ENCODE assay signal across 8 mouse cellular contexts in genomic region chr5:16869309-16869915, GRCm38 (mm10).
A peak's percentile ranks its signal among the peaks of the same experiment; 100 is the strongest.
DNase-seq lines count a peak whose midpoint lies in the region; ATAC-seq and TF ChIP-seq lines count a peak whose summit lies in the region.

No protein-coding gene starts in this region.

- ATAC-seq in forebrain, embryonic 14.5 days: peak; percentile 81
- peak; percentile 72; the same call in 1 of the 2 replicates for ATAC-seq in kidney, embryonic 14.5 days (ENCODE audit: low FRiP score, low TSS enrichment)
- peak; percentile 60 for ATAC-seq in limb, embryonic 14.5 days (ENCODE audit: low FRiP score, low read depth)
- peak; percentile 56; the same call in 1 of the 2 replicates for ATAC-seq in neural tube, embryonic 13.5 days (ENCODE audit: low read depth)

- no peak overlapping the region for H3K9ac ChIP-seq in forebrain, embryonic 14.5 days (ENCODE audit: low read length)
- no peak overlapping the region for H3K9ac ChIP-seq in kidney, embryonic 14.5 days (ENCODE audit: low read depth, low read length)
- H3K9ac ChIP-seq in limb, embryonic 14.5 days (ENCODE audit: low read depth, low read length, severe bottlenecking): no peak overlapping the region
- no peak overlapping the region for H3K9ac ChIP-seq in neural tube, embryonic 13.5 days

- H3K4me1 ChIP-seq in forebrain, embryonic 14.5 days (ENCODE audit: control insufficient read depth, insufficient read depth, low read length): no peaks in the 10 kb centered on the region
- no peaks in the 10 kb centered on the region for H3K4me1 ChIP-seq in kidney, embryonic 14.5 days (ENCODE audit: control insufficient read depth, insufficient read depth, low read length)
- H3K4me1 ChIP-seq in limb, embryonic 14.5 days (ENCODE audit: control insufficient read depth, insufficient read depth, low read length): no peaks in the 10 kb centered on the region
- H3K4me1 ChIP-seq in neural tube, embryonic 13.5 days (replicated peaks): no peaks in the 10 kb centered on the region

- H3K4me2 ChIP-seq in forebrain, embryonic 14.5 days (ENCODE audit: low read length): no peak overlapping the region
- no peak overlapping the region for H3K4me2 ChIP-seq in kidney, embryonic 14.5 days (replicated peaks; ENCODE audit: low read depth, low read length)
- H3K4me2 ChIP-seq in limb, embryonic 14.5 days (replicated peaks; ENCODE audit: low read depth, low read length, severe bottlenecking): no peak overlapping the region
- H3K4me2 ChIP-seq in neural tube, embryonic 13.5 days: no peak overlapping the region

- H3K4me3 ChIP-seq in forebrain, embryonic 14.5 days (ENCODE audit: low read depth, low read length): no peak overlapping the region
- H3K4me3 ChIP-seq in kidney, embryonic 14.5 days (ENCODE audit: low read length): no peak overlapping the region
- no peak overlapping the region for H3K4me3 ChIP-seq in limb, embryonic 14.5 days (replicated peaks; ENCODE audit: low read length)
- no peak overlapping the region for H3K4me3 ChIP-seq in neural tube, embryonic 13.5 days

- H3K36me3 ChIP-seq in forebrain, embryonic 14.5 days (ENCODE audit: control insufficient read depth, insufficient read depth, low read length): no peaks in the 10 kb centered on the region
- H3K36me3 ChIP-seq in kidney, embryonic 14.5 days (ENCODE audit: control insufficient read depth, insufficient read depth, low read length): no peaks in the 10 kb centered on the region
- no peaks in the 10 kb centered on the region for H3K36me3 ChIP-seq in limb, embryonic 14.5 days (ENCODE audit: control insufficient read depth, insufficient read depth, low read length)
- no peaks in the 10 kb centered on the region for H3K36me3 ChIP-seq in neural tube, embryonic 13.5 days

- WGBS in forebrain, embryonic 14.5 days: 60% methylated on average over 2 of the region's 2 CpGs
- WGBS in kidney, embryonic 14.5 days: 56% methylated on average over 2 of the region's 2 CpGs
- WGBS in limb, embryonic 14.5 days: 54% methylated on average over 2 of the region's 2 CpGs
- 68% methylated on average over 2 of the region's 2 CpGs for WGBS in neural tube, embryonic 13.5 days

- DNase-seq in urinary bladder, adult 18-20 months (ENCODE audit: low spot score in 2 of 2): peak; percentile 24 to 31
- DNase-seq in urinary bladder, postnatal 10 days (ENCODE audit: low spot score): no peak
- peak; percentile 84 for DNase-seq in brain, embryonic 14.5 days (ENCODE audit: low read depth)
- peak; percentile 84 for DNase-seq in forebrain, embryonic 14.5 days (ENCODE audit: low spot score)
- peak; percentile 72 for DNase-seq in limb, embryonic 14.5 days (ENCODE audit: low spot score)
- no peak for DNase-seq in spleen, postnatal 14 days (ENCODE audit: low spot score in 2 of 2)

- no peaks in the 10 kb centered on the region for H3K27me3 ChIP-seq in forebrain, embryonic 14.5 days (replicated peaks; ENCODE audit: control insufficient read depth, insufficient read depth, low read length)
- H3K27me3 ChIP-seq in kidney, embryonic 14.5 days (ENCODE audit: control insufficient read depth, insufficient read depth, low read length): no peaks in the 10 kb centered on the region
- no peaks in the 10 kb centered on the region for H3K27me3 ChIP-seq in limb, embryonic 14.5 days (ENCODE audit: control insufficient read depth, insufficient read depth, low read length)
- H3K27me3 ChIP-seq in neural tube, embryonic 13.5 days: no peaks in the 10 kb centered on the region

- TF ChIP-seq CTCF in brain, embryonic 14.5 days (IDR thresholded peaks at IDR 0.05; ENCODE audit: borderline replicate concordance, extremely low read depth, insufficient read depth, insufficient read length): peak; percentile 27; the same call in 1 of the 2 replicates

- no peak for TF ChIP-seq POLR2A in brain, embryonic 14.5 days (IDR thresholded peaks at IDR 0.05; ENCODE audit: borderline replicate concordance, extremely low read depth, insufficient read depth, insufficient read length, poor library complexity, severe bottlenecking)
- no peak for TF ChIP-seq POLR2A in limb, embryonic 14.5 days (IDR thresholded peaks at IDR 0.05; ENCODE audit: borderline replicate concordance, extremely low read depth, insufficient read depth, insufficient read length)

- H3K27ac ChIP-seq in forebrain, embryonic 14.5 days (ENCODE audit: low read depth, low read length): no peak overlapping the region
- no peak overlapping the region for H3K27ac ChIP-seq in kidney, embryonic 14.5 days (ENCODE audit: low read depth, low read length)
- no peak overlapping the region for H3K27ac ChIP-seq in limb, embryonic 14.5 days (replicated peaks; ENCODE audit: low read depth, low read length)
- H3K27ac ChIP-seq in neural tube, embryonic 13.5 days (replicated peaks): no peak overlapping the region

- no peaks in the 10 kb centered on the region for H3K9me3 ChIP-seq in forebrain, embryonic 14.5 days (replicated peaks; ENCODE audit: control insufficient read depth, low read length)
- no peaks in the 10 kb centered on the region for H3K9me3 ChIP-seq in kidney, embryonic 14.5 days (ENCODE audit: control insufficient read depth, low read length)
- H3K9me3 ChIP-seq in limb, embryonic 14.5 days (ENCODE audit: control insufficient read depth, low read length): no peaks in the 10 kb centered on the region
- no peaks in the 10 kb centered on the region for H3K9me3 ChIP-seq in neural tube, embryonic 13.5 days

Comparison
In these comparisons a context has a peak if more than half of its experiments do, and no peak if none do; other contexts are left out.
1. DNase-seq: peak in urinary bladder, adult 18-20 months (2 of 2), brain, embryonic 14.5 days (single experiment), forebrain, embryonic 14.5 days (single experiment) and limb, embryonic 14.5 days (single experiment); none in urinary bladder, postnatal 10 days (single experiment) and spleen, postnatal 14 days (0 of 2).
2. Peak in every context shown above with its lines, with median percentiles within 50 percentile points of each other: ATAC-seq.